Mouse (Mus musculus) intestine, embryonic 16.5 days (tissue): Measurements from ENCODE around the gene Fcrl1. TPM values are rescaled to one million over a fixed set of nuclear protein-coding genes. Genes with fewer than 3 reads are reported as not detected.
"Not testable (repeated sequence)": the region's sequence is repeated elsewhere in the genome, so short reads cannot be mapped to it uniquely, and the experiment has no call there.

ENCODE experiments used
- ATAC-seq: fragments of 200-750 bp; cut with Nextera tagmentation; 2 replicates; pipeline ENCODE4 v1.8.0; 2017; ENCODE audit warnings: moderate TSS enrichment, moderate library complexity
- H3K27ac ChIP-seq: fragments of 300-500 bp; sonication (generic); 2 replicates; pipeline ENCODE4 v1.5.1; 2014; ENCODE audit warnings: mild to moderate bottlenecking, low read length
- H3K27me3 ChIP-seq: fragments of 300-500 bp; sonication (generic); replicated peaks from 2 replicates; pipeline ENCODE4 v1.6.1; 2014; ENCODE audit warnings: low read length, control low read depth, mixed read lengths; ENCODE audit not compliant: control insufficient read depth, insufficient read depth
- H3K36me3 ChIP-seq: fragments of 300-500 bp; sonication (generic); 2 replicates; pipeline ENCODE4 v1.6.1; 2014; ENCODE audit warnings: low read length, control low read depth; ENCODE audit not compliant: control insufficient read depth, insufficient read depth
- H3K4me1 ChIP-seq: fragments of 300-500 bp; sonication (generic); 2 replicates; pipeline ENCODE4 v1.6.1; 2014; ENCODE audit warnings: low read length, control low read depth, mixed read lengths; ENCODE audit not compliant: control insufficient read depth, insufficient read depth
- H3K4me2 ChIP-seq: fragments of 300-500 bp; sonication (generic); 2 replicates; pipeline ENCODE4 v1.6.1; 2014; ENCODE audit warnings: low read depth, low read length, control low read depth
- H3K4me3 ChIP-seq: fragments of 300-500 bp; sonication (generic); 2 replicates; pipeline ENCODE4 v1.5.1; 2014; ENCODE audit warnings: mild to moderate bottlenecking, low read length
- H3K9ac ChIP-seq: fragments of 300-500 bp; sonication (generic); 2 replicates; pipeline ENCODE4 v1.6.1; 2014; ENCODE audit warnings: low read depth, low read length
- H3K9me3 ChIP-seq: fragments of 300-500 bp; sonication (generic); 2 replicates; pipeline ENCODE4 v1.6.1; 2016; ENCODE audit warnings: low read length, control low read depth; ENCODE audit not compliant: control insufficient read depth
- WGBS: fragments of 180-500 bp; shearing (Covaris S2); extraction: QIAGEN DNeasy Blood & Tissue Kit; methylation state at CpG from one replicate; pipeline ENCODE4 v1.1.7; 2014; 5-methylcytosine and 5-hydroxymethylcytosine counted together
- polyA plus RNA-seq: library from polyadenylated mRNA; unstranded; fragments of >200 nt; fragmentation: Nextera tagmentation; extraction: Ambion mirVana; gene quantifications from 2 replicates; pipeline ENCODE4 v1.2.1, GENCODE M21; 2015

The Fcrl1 gene
- polyA plus RNA-seq, 1 experiment from 2014 or later = 0.61 TPM

- H3K4me2 ChIP-seq = peak overlapping the region; percentile 13
- ATAC-seq = peak; percentile 77
- WGBS = 47% methylated on average over 3 of the region's 3 CpGs
These were observed 1.0 kb downstream of the Fcrl1 start for GRCm38 (mm10) chr3:87377228-87377627.

GRCm38 (mm10) chr3:87377719-87378118 is 1.5 kb downstream of the Fcrl1 start:
- ATAC-seq = no peak
- H3K27me3 ChIP-seq = no peaks in the 10 kb centered on the region
- no peaks in the 10 kb centered on the region for H3K36me3 ChIP-seq
- no peaks in the 10 kb centered on the region for H3K4me1 ChIP-seq
- H3K9ac ChIP-seq = no peak overlapping the region
- no peak overlapping the region for H3K27ac ChIP-seq
- no peak overlapping the region for H3K4me2 ChIP-seq
- WGBS = 60% methylated on average over 6 of the region's 6 CpGs
- no peak overlapping the region for H3K4me3 ChIP-seq
- no peaks in the 10 kb centered on the region for H3K9me3 ChIP-seq

More at GRCm38 (mm10) chr3:87377228-87377627, 1.0 kb downstream of the Fcrl1 start:
- Histone ChIP-seq H3K27ac (no peak overlapping the region), H3K4me1 (no peaks in the 10 kb centered on the region), H3K9me3 (no peaks in the 10 kb centered on the region), H3K9ac (no peak overlapping the region), H3K4me3 (no peak overlapping the region), H3K27me3 (no peaks in the 10 kb centered on the region), H3K36me3 (no peaks in the 10 kb centered on the region)

GRCm38 (mm10) chr3:87379641-87380315 is 3.6 kb downstream of the Fcrl1 start:
- not testable (repeated sequence) for H3K4me3 ChIP-seq, H3K27me3 ChIP-seq, H3K4me1 ChIP-seq, H3K27ac ChIP-seq, H3K4me2 ChIP-seq, ATAC-seq, H3K9ac ChIP-seq, H3K9me3 ChIP-seq, H3K36me3 ChIP-seq
- 90% methylated on average over 2 of the region's 2 CpGs for WGBS

- no peak overlapping the region for H3K4me2 ChIP-seq
- no peaks in the 10 kb centered on the region for H3K27me3 ChIP-seq
- no peaks in the 10 kb centered on the region for H3K36me3 ChIP-seq
- no peak overlapping the region for H3K4me3 ChIP-seq
- no peaks in the 10 kb centered on the region for H3K4me1 ChIP-seq
- H3K27ac ChIP-seq = no peak overlapping the region
- no peak for ATAC-seq
- 59% methylated on average over 7 of the region's 7 CpGs for WGBS
- H3K9ac ChIP-seq = no peak overlapping the region
- no peaks in the 10 kb centered on the region for H3K9me3 ChIP-seq
These were observed 5.9 kb downstream of the Fcrl1 start for GRCm38 (mm10) chr3:87381806-87382712.

GRCm38 (mm10) chr3:87383308-87383707 is 7.1 kb downstream of the Fcrl1 start:
- no peak for ATAC-seq
- H3K4me2 ChIP-seq = no peak overlapping the region
- H3K9ac ChIP-seq = no peak overlapping the region
- 95% methylated on average over 3 of the region's 3 CpGs for WGBS
- no peaks in the 10 kb centered on the region for H3K36me3 ChIP-seq
- H3K27ac ChIP-seq = no peak overlapping the region; the same call in 1 of the 2 replicates
- H3K4me1 ChIP-seq = no peaks in the 10 kb centered on the region
- H3K9me3 ChIP-seq = no peaks in the 10 kb centered on the region
- H3K4me3 ChIP-seq = no peak overlapping the region
- no peaks in the 10 kb centered on the region for H3K27me3 ChIP-seq

GRCm38 (mm10) chr3:87385105-87385504 is 8.9 kb downstream of the Fcrl1 start:
- no peaks in the 10 kb centered on the region for H3K9me3 ChIP-seq
- no peak overlapping the region for H3K27ac ChIP-seq
- H3K27me3 ChIP-seq = no peaks in the 10 kb centered on the region
- no peak overlapping the region for H3K9ac ChIP-seq
- no peak for ATAC-seq
- 79% methylated on average over 9 of the region's 9 CpGs for WGBS
- no peak overlapping the region for H3K4me2 ChIP-seq
- no peaks in the 10 kb centered on the region for H3K4me1 ChIP-seq
- H3K36me3 ChIP-seq = no peaks in the 10 kb centered on the region
- no peak overlapping the region for H3K4me3 ChIP-seq

- Histone ChIP-seq H3K27me3 (no peaks in the 10 kb centered on the region), H3K36me3 (no peaks in the 10 kb centered on the region), H3K27ac (peak overlapping the region; percentile 35), H3K4me3 (no peak overlapping the region), H3K4me2 (no peak overlapping the region), H3K9ac (no peak overlapping the region), H3K9me3 (no peaks in the 10 kb centered on the region), H3K4me1 (no peaks in the 10 kb centered on the region)
- WGBS = 57% methylated on average over 1 of the region's 1 CpGs
- peak; percentile 46 for ATAC-seq
These were observed 14.7 kb downstream of the Fcrl1 start for GRCm38 (mm10) chr3:87390935-87391334.

- Histone ChIP-seq H3K4me3 (no peak overlapping the region), H3K27me3 (no peaks in the 10 kb centered on the region), H3K4me2 (no peak overlapping the region), H3K4me1 (no peaks in the 10 kb centered on the region), H3K36me3 (no peaks in the 10 kb centered on the region), H3K9ac (no peak overlapping the region), H3K27ac (no peak overlapping the region), H3K9me3 (no peaks in the 10 kb centered on the region)
- ATAC-seq = no peak
- WGBS = 65% methylated on average over 4 of the region's 4 CpGs
These were observed 22.6 kb downstream of the Fcrl1 start for GRCm38 (mm10) chr3:87398809-87399208.

GRCm38 (mm10) chr3:87399906-87400305 is 23.7 kb downstream of the Fcrl1 start:
- Histone ChIP-seq H3K4me2 (no peak overlapping the region), H3K27ac (no peak overlapping the region), H3K36me3 (no peaks in the 10 kb centered on the region), H3K4me1 (no peaks in the 10 kb centered on the region), H3K9ac (no peak overlapping the region), H3K9me3 (no peaks in the 10 kb centered on the region), H3K4me3 (no peak overlapping the region), H3K27me3 (no peaks in the 10 kb centered on the region)
- ATAC-seq = no peak
- 86% methylated on average over 4 of the region's 4 CpGs for WGBS
